8 mouse cellular contexts compared by ENCODE assay signal in genomic region chr17:70683561-70684167, GRCm38 (mm10).
DNase-seq lines count a peak whose midpoint lies in the region; ATAC-seq and TF ChIP-seq lines count a peak whose summit lies in the region.

No protein-coding gene starts in this region.

- no peak overlapping the region for H3K4me2 ChIP-seq in hindbrain, postnatal 0 days (ENCODE audit: low read depth, low read length)
- H3K4me2 ChIP-seq in midbrain, embryonic 12.5 days (replicated peaks): no peak overlapping the region

- no peaks in the 10 kb centered on the region for H3K27me3 ChIP-seq in hindbrain, postnatal 0 days (ENCODE audit: insufficient read depth, low read length)
- no peaks in the 10 kb centered on the region for H3K27me3 ChIP-seq in midbrain, embryonic 12.5 days

- H3K9me3 ChIP-seq in hindbrain, postnatal 0 days (ENCODE audit: low read length): no peaks in the 10 kb centered on the region
- no peaks in the 10 kb centered on the region for H3K9me3 ChIP-seq in midbrain, embryonic 12.5 days

- no peaks in the 10 kb centered on the region for H3K36me3 ChIP-seq in hindbrain, postnatal 0 days (ENCODE audit: insufficient read depth, low read length)
- no peaks in the 10 kb centered on the region for H3K36me3 ChIP-seq in midbrain, embryonic 12.5 days

- no peak overlapping the region for H3K4me3 ChIP-seq in hindbrain, postnatal 0 days (ENCODE audit: low read length)
- H3K4me3 ChIP-seq in left cerebral cortex, adult 2 months: no peak overlapping the region
- H3K4me3 ChIP-seq in midbrain, embryonic 12.5 days: no peak overlapping the region

- peak; percentile 74 for ATAC-seq in hindbrain, postnatal 0 days
- ATAC-seq in midbrain, embryonic 12.5 days (ENCODE audit: low FRiP score, low read depth): peak; percentile 59
- no peak for ATAC-seq in activated CD4-positive, CD25-positive, alpha-beta regulatory T cell, adult 4 months

- peak; percentile 97 for TF ChIP-seq CTCF in hindbrain, postnatal 0 days (IDR thresholded peaks at IDR 0.05; ENCODE audit: low read depth)
- peak; percentile 93 for TF ChIP-seq CTCF in left cerebral cortex, adult 2 months (IDR thresholded peaks at IDR 0.05)

- 14% methylated on average over 15 of the region's 15 CpGs for WGBS in hindbrain, postnatal 0 days
- WGBS in midbrain, embryonic 12.5 days: 14% methylated on average over 15 of the region's 15 CpGs

- intact Hi-C loops in left cerebral cortex, adult 2 months (cut with DNase I): loop anchor here (1.0 to 5.0 kb wide), 3 partner anchors 51 to 253 kb away; no protein-coding TSS in a partner anchor

- H3K27ac ChIP-seq in hindbrain, postnatal 0 days: 0 out of 2 replicates have a peak overlapping the region, but pooled peaks have one; percentile 36
- peak overlapping the region; percentile 16; the same call in 1 of the 2 replicates for H3K27ac ChIP-seq in left cerebral cortex, adult 2 months
- H3K27ac ChIP-seq in midbrain, embryonic 12.5 days (replicated peaks): no peak overlapping the region

- DNase-seq in adipocyte (ENCODE audit: low spot score): peak; percentile 78
- DNase-seq in cerebellum, postnatal 4 days (ENCODE audit: low spot score in 2 of 2): peak; percentile 74 to 85
- DNase-seq in gastrocnemius, adult 8-10 months (ENCODE audit: low spot score in 2 of 2): peak; percentile 24 to 32
- DNase-seq in hindbrain, postnatal 0 days (ENCODE audit: low spot score): peak; percentile 83
- peak; percentile 83 to 87 for DNase-seq in left cerebral cortex, adult 2 months (ENCODE audit: extremely low spot score in 1 of 2, low spot score in 2 of 2)
- DNase-seq in skeletal muscle tissue, adult 2 months (ENCODE audit: low read depth, low spot score): peak; percentile 31

- no peak overlapping the region for H3K9ac ChIP-seq in hindbrain, postnatal 0 days (replicated peaks; ENCODE audit: low read length)
- no peak overlapping the region for H3K9ac ChIP-seq in midbrain, embryonic 12.5 days (replicated peaks)

- H3K4me1 ChIP-seq in hindbrain, postnatal 0 days (ENCODE audit: insufficient read depth, low read length): no peaks in the 10 kb centered on the region
- no peaks in the 10 kb centered on the region for H3K4me1 ChIP-seq in midbrain, embryonic 12.5 days

Comparison
In these comparisons a context has a peak if more than half of its experiments do, and no peak if none do; other contexts are left out.
1. DNase-seq: peak in every context shown above with its lines; median percentile 85 in left cerebral cortex, adult 2 months; 83 in hindbrain, postnatal 0 days; 80 in cerebellum, postnatal 4 days; 78 in adipocyte; 31 in skeletal muscle tissue, adult 2 months; 28 in gastrocnemius, adult 8-10 months.